Mouse (Mus musculus): ENCODE data around the gene Ltbp1. TPM values are rescaled to one million over a fixed set of nuclear protein-coding genes. Genes with fewer than 3 reads are reported as not detected.

Ltbp1 gene
- polyA plus RNA-seq, 2 experiments: 83.3 to 104 TPM

- no peaks in the 10 kb centered on the region for H3K36me3 ChIP-seq (ENCODE audit: control insufficient read depth, insufficient read depth, low read length)
- no peak overlapping the region for H3K4me2 ChIP-seq (replicated peaks; ENCODE audit: low read depth, low read length, severe bottlenecking)
- no peak overlapping the region for H3K4me3 ChIP-seq (replicated peaks; ENCODE audit: low read length)
- no peaks in the 10 kb centered on the region for H3K9me3 ChIP-seq (ENCODE audit: control insufficient read depth, low read length)
- ATAC-seq (ENCODE audit: low FRiP score, low read depth) (no peak), DNase-seq (ENCODE audit: low spot score) (no peak)
- no peak for TF ChIP-seq POLR2A (IDR thresholded peaks at IDR 0.05; ENCODE audit: borderline replicate concordance, extremely low read depth, insufficient read depth, insufficient read length)
- WGBS: 73% methylated on average over 5 of the region's 5 CpGs
- no peak overlapping the region for H3K27ac ChIP-seq (replicated peaks; ENCODE audit: low read depth, low read length)
- no peaks in the 10 kb centered on the region for H3K27me3 ChIP-seq (ENCODE audit: control insufficient read depth, insufficient read depth, low read length)
- H3K4me1 ChIP-seq (ENCODE audit: control insufficient read depth, insufficient read depth, low read length): peaks cover 29% of the 10 kb centered on the region
- H3K9ac ChIP-seq (ENCODE audit: low read depth, low read length, severe bottlenecking): no peak overlapping the region
Observed at GRCm38 (mm10) chr17:75109081-75109716, 103.8 kb downstream of the Ltbp1 start.

GRCm38 (mm10) chr17:75110252-75111205, 105.2 kb downstream of the Ltbp1 start:
- Histone ChIP-seq H3K4me1 (ENCODE audit: control insufficient read depth, insufficient read depth, low read length) (peaks cover 26% of the 10 kb centered on the region), H3K4me3 (replicated peaks; ENCODE audit: low read length) (no peak overlapping the region), H3K27me3 (ENCODE audit: control insufficient read depth, insufficient read depth, low read length) (no peaks in the 10 kb centered on the region), H3K4me2 (replicated peaks; ENCODE audit: low read depth, low read length, severe bottlenecking) (no peak overlapping the region), H3K36me3 (ENCODE audit: control insufficient read depth, insufficient read depth, low read length) (no peaks in the 10 kb centered on the region), H3K9ac (ENCODE audit: low read depth, low read length, severe bottlenecking) (no peak overlapping the region), H3K27ac (replicated peaks; ENCODE audit: low read depth, low read length) (no peak overlapping the region), H3K9me3 (ENCODE audit: control insufficient read depth, low read length) (no peaks in the 10 kb centered on the region)
- TF ChIP-seq POLR2A (IDR thresholded peaks at IDR 0.05; ENCODE audit: borderline replicate concordance, extremely low read depth, insufficient read depth, insufficient read length): no peak
- WGBS: 75% methylated on average over 16 of the region's 16 CpGs
- DNase-seq (ENCODE audit: low spot score) (no peak), ATAC-seq (ENCODE audit: low FRiP score, low read depth) (no peak)

GRCm38 (mm10) chr17:75115594-75115993, 110.2 kb downstream of the Ltbp1 start:
- WGBS: 61% methylated on average over 8 of the region's 8 CpGs
- H3K4me2 ChIP-seq (replicated peaks; ENCODE audit: low read depth, low read length, severe bottlenecking): no peak overlapping the region
- no peak overlapping the region for H3K9ac ChIP-seq (ENCODE audit: low read depth, low read length, severe bottlenecking)
- no peaks in the 10 kb centered on the region for H3K36me3 ChIP-seq (ENCODE audit: control insufficient read depth, insufficient read depth, low read length)
- H3K4me3 ChIP-seq (replicated peaks; ENCODE audit: low read length): no peak overlapping the region
- ATAC-seq (ENCODE audit: low FRiP score, low read depth) (no peak), DNase-seq (ENCODE audit: low spot score) (no peak)
- H3K27ac ChIP-seq (replicated peaks; ENCODE audit: low read depth, low read length): no peak overlapping the region
- H3K27me3 ChIP-seq (ENCODE audit: control insufficient read depth, insufficient read depth, low read length): no peaks in the 10 kb centered on the region
- no peak for TF ChIP-seq POLR2A (IDR thresholded peaks at IDR 0.05; ENCODE audit: borderline replicate concordance, extremely low read depth, insufficient read depth, insufficient read length)
- peaks cover 28% of the 10 kb centered on the region for H3K4me1 ChIP-seq (ENCODE audit: control insufficient read depth, insufficient read depth, low read length)
- no peaks in the 10 kb centered on the region for H3K9me3 ChIP-seq (ENCODE audit: control insufficient read depth, low read length)

GRCm38 (mm10) chr17:75118896-75119295, 113.5 kb downstream of the Ltbp1 start:
- DNase-seq (ENCODE audit: low spot score) (no peak), ATAC-seq (ENCODE audit: low FRiP score, low read depth) (no peak)
- no peak overlapping the region for H3K27ac ChIP-seq (replicated peaks; ENCODE audit: low read depth, low read length)
- WGBS: 93% methylated on average over 3 of the region's 3 CpGs
- no peak overlapping the region for H3K4me2 ChIP-seq (replicated peaks; ENCODE audit: low read depth, low read length, severe bottlenecking)
- H3K9ac ChIP-seq (ENCODE audit: low read depth, low read length, severe bottlenecking): no peak overlapping the region
- H3K4me3 ChIP-seq (replicated peaks; ENCODE audit: low read length): no peak overlapping the region
- no peaks in the 10 kb centered on the region for H3K27me3 ChIP-seq (ENCODE audit: control insufficient read depth, insufficient read depth, low read length)
- peaks cover 27% of the 10 kb centered on the region for H3K4me1 ChIP-seq (ENCODE audit: control insufficient read depth, insufficient read depth, low read length)
- TF ChIP-seq POLR2A (IDR thresholded peaks at IDR 0.05; ENCODE audit: borderline replicate concordance, extremely low read depth, insufficient read depth, insufficient read length): no peak
- H3K9me3 ChIP-seq (ENCODE audit: control insufficient read depth, low read length): no peaks in the 10 kb centered on the region
- H3K36me3 ChIP-seq (ENCODE audit: control insufficient read depth, insufficient read depth, low read length): no peaks in the 10 kb centered on the region

GRCm38 (mm10) chr17:75119422-75119821, 114.1 kb downstream of the Ltbp1 start:
- H3K4me3 ChIP-seq (replicated peaks; ENCODE audit: low read length): no peak overlapping the region
- H3K4me1 ChIP-seq (ENCODE audit: control insufficient read depth, insufficient read depth, low read length): peaks cover 31% of the 10 kb centered on the region
- no peak for TF ChIP-seq POLR2A (IDR thresholded peaks at IDR 0.05; ENCODE audit: borderline replicate concordance, extremely low read depth, insufficient read depth, insufficient read length)
- no peaks in the 10 kb centered on the region for H3K27me3 ChIP-seq (ENCODE audit: control insufficient read depth, insufficient read depth, low read length)
- no peak overlapping the region for H3K27ac ChIP-seq (replicated peaks; ENCODE audit: low read depth, low read length)
- no peaks in the 10 kb centered on the region for H3K9me3 ChIP-seq (ENCODE audit: control insufficient read depth, low read length)
- no peaks in the 10 kb centered on the region for H3K36me3 ChIP-seq (ENCODE audit: control insufficient read depth, insufficient read depth, low read length)
- H3K4me2 ChIP-seq (replicated peaks; ENCODE audit: low read depth, low read length, severe bottlenecking): no peak overlapping the region
- DNase-seq (ENCODE audit: low spot score) (no peak), ATAC-seq (ENCODE audit: low FRiP score, low read depth) (no peak)
- H3K9ac ChIP-seq (ENCODE audit: low read depth, low read length, severe bottlenecking): no peak overlapping the region
- 85% methylated on average over 3 of the region's 3 CpGs for WGBS
